Mouse (Mus musculus): Measurements from ENCODE around the gene Akap13. TPM values are rescaled to one million over a fixed set of nuclear protein-coding genes. Genes with fewer than 3 reads are reported as not detected.
"Not testable (repeated sequence)": the region's sequence is repeated elsewhere in the genome, so short reads cannot be mapped to it uniquely, and the experiment has no call there.

The Akap13 gene
- total RNA-seq, 1 experiment = 24.6 TPM

DNA sequence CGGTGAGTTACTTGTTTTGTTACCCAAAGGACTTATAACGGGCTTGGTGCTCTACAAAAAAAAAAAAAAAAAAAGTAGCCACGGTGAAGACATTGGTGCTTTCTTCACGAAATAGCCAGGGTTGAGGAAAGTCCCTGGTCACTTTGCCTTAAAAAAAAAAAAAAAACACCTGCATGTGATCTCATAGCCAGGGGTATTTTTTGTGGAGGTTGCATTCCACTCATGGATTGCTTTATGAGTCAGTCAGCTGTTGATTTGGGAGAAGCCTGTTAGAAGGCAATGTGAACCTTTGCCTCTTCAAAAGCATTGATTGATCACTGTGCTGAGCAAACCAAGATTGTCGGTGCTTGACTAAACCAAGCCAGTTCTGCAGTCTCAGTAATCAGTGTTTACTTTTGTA, 157.9 kb downstream of the Akap13 start:
- Histone ChIP-seq H3K9ac (ENCODE audit: insufficient read depth, low read depth, low read length, poor library complexity, severe bottlenecking) (no peak overlapping the region), H3K27ac (ENCODE audit: insufficient read depth, low read depth, low read length, poor library complexity, severe bottlenecking) (no peak overlapping the region), H3K36me3 (ENCODE audit: control insufficient read depth, insufficient read depth, low read length, poor library complexity, severe bottlenecking) (peaks cover 17% of the 10 kb centered on the region), H3K4me1 (ENCODE audit: control insufficient read depth in 2 of 2, insufficient read depth in 2 of 2, low read length in 2 of 2, poor library complexity in 1 of 2) (no peaks in the 10 kb centered on the region), H3K4me3 (ENCODE audit: insufficient read depth in 1 of 2, low read depth in 1 of 2, low read length in 2 of 2, poor library complexity in 1 of 2, severe bottlenecking in 1 of 2) (no peak overlapping the region), H3K9me3 (ENCODE audit: control insufficient read depth, insufficient read depth, low read depth, low read length) (no peaks in the 10 kb centered on the region)
- no peak for TF ChIP-seq CHD2 (IDR thresholded peaks at IDR 0.05; ENCODE audit: low read depth, low read length)
- TF ChIP-seq ZNF384 (IDR thresholded peaks at IDR 0.05; ENCODE audit: low read depth, low read length) = no peak
- no peak for TF ChIP-seq ZC3H11A (IDR thresholded peaks at IDR 0.05; ENCODE audit: borderline replicate concordance, low read depth, low read length)
- TF ChIP-seq HCFC1 (IDR thresholded peaks at IDR 0.05; ENCODE audit: borderline replicate concordance, insufficient read depth, low read length) = no peak
- in situ Hi-C loops (cut with MboI; ENCODE audit: low sequenced_read_pairs in 2 of 2, unreplicated experiment in 2 of 2) = no loop called here
- no peak for DNase-seq (ENCODE audit: low read depth, low spot score)

DNA sequence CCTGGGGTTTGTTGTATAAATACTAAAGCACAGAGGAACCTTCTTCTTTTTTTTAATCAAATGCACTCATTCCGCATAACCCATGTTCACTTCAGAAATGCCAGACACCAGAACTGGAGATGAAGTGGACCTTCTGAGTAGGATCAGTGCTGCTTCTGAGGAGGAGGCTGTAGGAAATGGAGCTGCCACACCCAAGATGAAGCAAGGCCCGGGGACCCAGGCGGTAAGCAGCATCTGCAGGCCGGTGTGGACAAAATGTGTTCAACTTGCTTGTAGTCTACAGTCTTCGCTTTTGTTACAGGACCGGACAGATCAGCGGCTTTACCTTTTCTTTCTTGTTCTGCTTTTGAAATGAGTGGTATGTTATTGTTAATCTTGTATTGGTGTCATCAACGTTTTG, 159.5 kb downstream of the Akap13 start:
- H3K27ac ChIP-seq (ENCODE audit: insufficient read depth, low read depth, low read length, poor library complexity, severe bottlenecking) = no peak overlapping the region
- peaks cover 9% of the 10 kb centered on the region for H3K36me3 ChIP-seq (ENCODE audit: control insufficient read depth, insufficient read depth, low read length, poor library complexity, severe bottlenecking)
- H3K4me3 ChIP-seq (ENCODE audit: insufficient read depth in 1 of 2, low read depth in 1 of 2, low read length in 2 of 2, poor library complexity in 1 of 2, severe bottlenecking in 1 of 2) = no peak overlapping the region
- no peak for DNase-seq (ENCODE audit: low read depth, low spot score)
- H3K9me3 ChIP-seq (ENCODE audit: control insufficient read depth, insufficient read depth, low read depth, low read length) = no peaks in the 10 kb centered on the region
- TF ChIP-seq ZNF384 (IDR thresholded peaks at IDR 0.05; ENCODE audit: low read depth, low read length) (no peak), CHD2 (IDR thresholded peaks at IDR 0.05; ENCODE audit: low read depth, low read length) (no peak), MAFK (IDR thresholded peaks at IDR 0.05; ENCODE audit: insufficient read depth, low read depth, low read length) (no peak), HCFC1 (IDR thresholded peaks at IDR 0.05; ENCODE audit: borderline replicate concordance, insufficient read depth, low read length) (no peak), ZC3H11A (IDR thresholded peaks at IDR 0.05; ENCODE audit: borderline replicate concordance, low read depth, low read length) (no peak)
- H3K9ac ChIP-seq (ENCODE audit: insufficient read depth, low read depth, low read length, poor library complexity, severe bottlenecking) = no peak overlapping the region
- no peaks in the 10 kb centered on the region for H3K4me1 ChIP-seq (ENCODE audit: control insufficient read depth in 2 of 2, insufficient read depth in 2 of 2, low read length in 2 of 2, poor library complexity in 1 of 2)
- in situ Hi-C loops (cut with MboI; ENCODE audit: low sequenced_read_pairs in 2 of 2, unreplicated experiment in 2 of 2) = no loop called here

DNA sequence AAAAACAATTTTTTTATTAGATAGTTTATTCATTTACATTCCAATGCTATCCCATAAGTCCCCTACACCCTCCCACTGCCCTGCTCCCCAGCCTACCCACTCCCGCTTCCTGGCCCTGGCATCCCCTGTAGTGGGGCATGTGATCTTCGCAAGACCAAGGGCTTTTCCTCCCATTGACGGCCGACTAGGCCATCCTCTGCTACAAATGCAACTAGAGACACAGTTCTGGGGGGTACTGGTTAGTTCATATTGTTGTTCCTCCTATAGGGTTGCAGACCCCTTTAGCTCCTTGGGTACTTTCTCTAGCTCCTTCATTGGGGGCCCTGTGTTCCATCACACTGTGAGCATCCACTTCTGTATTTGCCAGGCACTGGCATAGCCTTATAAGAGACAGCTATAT, 161.9 kb downstream of the Akap13 start:
- H3K9ac ChIP-seq (ENCODE audit: insufficient read depth, low read depth, low read length, poor library complexity, severe bottlenecking); H3K9me3 ChIP-seq (ENCODE audit: control insufficient read depth, insufficient read depth, low read depth, low read length); H3K4me3 ChIP-seq (ENCODE audit: insufficient read depth in 1 of 2, low read depth in 1 of 2, low read length in 2 of 2, poor library complexity in 1 of 2, severe bottlenecking in 1 of 2); H3K36me3 ChIP-seq (ENCODE audit: control insufficient read depth, insufficient read depth, low read length, poor library complexity, severe bottlenecking); H3K4me1 ChIP-seq (ENCODE audit: control insufficient read depth in 2 of 2, insufficient read depth in 2 of 2, low read length in 2 of 2, poor library complexity in 1 of 2); DNase-seq (ENCODE audit: low read depth, low spot score); in situ Hi-C loops (cut with MboI; ENCODE audit: low sequenced_read_pairs in 2 of 2, unreplicated experiment in 2 of 2); H3K27ac ChIP-seq (ENCODE audit: insufficient read depth, low read depth, low read length, poor library complexity, severe bottlenecking): not testable (repeated sequence)

DNA sequence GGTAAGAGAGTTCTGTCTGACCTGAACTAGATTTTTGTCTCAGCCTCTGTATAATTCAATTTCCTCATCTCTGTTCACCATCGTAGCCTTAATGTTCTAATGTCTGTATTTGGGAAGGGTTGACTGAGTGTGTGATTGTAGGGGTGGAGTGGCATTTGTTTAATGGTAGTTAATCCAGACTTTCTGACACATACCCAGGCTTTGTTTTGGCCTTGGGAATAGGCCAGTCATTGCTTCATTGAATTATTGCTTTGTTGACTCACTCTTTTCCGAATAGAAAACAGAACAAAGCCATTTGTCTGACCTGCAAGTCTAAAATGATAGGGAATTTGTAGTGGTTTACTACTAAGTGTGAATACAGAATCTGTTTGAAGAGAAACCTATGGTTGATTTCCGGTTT, 163.4 kb downstream of the Akap13 start:
- Histone ChIP-seq H3K4me3 (ENCODE audit: insufficient read depth in 1 of 2, low read depth in 1 of 2, low read length in 2 of 2, poor library complexity in 1 of 2, severe bottlenecking in 1 of 2) (no peak overlapping the region), H3K9me3 (ENCODE audit: control insufficient read depth, insufficient read depth, low read depth, low read length) (no peaks in the 10 kb centered on the region), H3K9ac (ENCODE audit: insufficient read depth, low read depth, low read length, poor library complexity, severe bottlenecking) (no peak overlapping the region), H3K4me1 (ENCODE audit: control insufficient read depth in 2 of 2, insufficient read depth in 2 of 2, low read length in 2 of 2, poor library complexity in 1 of 2) (no peaks in the 10 kb centered on the region), H3K36me3 (ENCODE audit: control insufficient read depth, insufficient read depth, low read length, poor library complexity, severe bottlenecking) (no peaks in the 10 kb centered on the region), H3K27ac (ENCODE audit: insufficient read depth, low read depth, low read length, poor library complexity, severe bottlenecking) (no peak overlapping the region)
- TF ChIP-seq HCFC1 (IDR thresholded peaks at IDR 0.05; ENCODE audit: borderline replicate concordance, insufficient read depth, low read length) = no peak
- TF ChIP-seq ZC3H11A (IDR thresholded peaks at IDR 0.05; ENCODE audit: borderline replicate concordance, low read depth, low read length) = no peak
- TF ChIP-seq CHD2 (IDR thresholded peaks at IDR 0.05; ENCODE audit: low read depth, low read length) = no peak
- TF ChIP-seq ZNF384 (IDR thresholded peaks at IDR 0.05; ENCODE audit: low read depth, low read length) = no peak
- TF ChIP-seq MAFK (IDR thresholded peaks at IDR 0.05; ENCODE audit: insufficient read depth, low read depth, low read length) = no peak
- no peak for DNase-seq (ENCODE audit: low read depth, low spot score)
- in situ Hi-C loops (cut with MboI; ENCODE audit: low sequenced_read_pairs in 2 of 2, unreplicated experiment in 2 of 2) = no loop called here

DNA sequence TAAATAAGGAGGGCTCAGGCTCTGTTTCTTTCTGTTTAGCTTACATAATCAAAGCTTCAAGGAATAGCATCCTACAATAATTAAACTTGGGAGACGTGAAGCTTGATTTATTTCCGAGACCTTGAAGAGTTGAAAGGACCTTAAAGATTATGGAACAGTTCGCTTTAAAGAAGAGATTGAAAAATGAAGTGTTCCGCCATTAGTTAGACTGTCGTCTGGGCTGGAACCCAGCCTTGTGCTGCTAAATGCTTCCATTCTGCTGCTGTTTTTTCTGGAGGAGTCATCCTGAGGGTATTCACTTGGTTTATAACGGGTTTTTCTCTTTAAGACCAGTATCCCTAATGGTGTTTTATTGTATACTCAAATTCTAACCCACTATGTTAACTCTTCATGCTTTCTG, 164.5 kb downstream of the Akap13 start:
- DNase-seq (ENCODE audit: low read depth, low spot score) = no peak
- in situ Hi-C loops (cut with MboI; ENCODE audit: low sequenced_read_pairs in 2 of 2, unreplicated experiment in 2 of 2) = no loop called here
- Histone ChIP-seq H3K4me3 (ENCODE audit: insufficient read depth in 1 of 2, low read depth in 1 of 2, low read length in 2 of 2, poor library complexity in 1 of 2, severe bottlenecking in 1 of 2) (no peak overlapping the region), H3K4me1 (ENCODE audit: control insufficient read depth in 2 of 2, insufficient read depth in 2 of 2, low read length in 2 of 2, poor library complexity in 1 of 2) (no peaks in the 10 kb centered on the region), H3K9ac (ENCODE audit: insufficient read depth, low read depth, low read length, poor library complexity, severe bottlenecking) (no peak overlapping the region), H3K9me3 (ENCODE audit: control insufficient read depth, insufficient read depth, low read depth, low read length) (no peaks in the 10 kb centered on the region), H3K36me3 (ENCODE audit: control insufficient read depth, insufficient read depth, low read length, poor library complexity, severe bottlenecking) (no peaks in the 10 kb centered on the region), H3K27ac (ENCODE audit: insufficient read depth, low read depth, low read length, poor library complexity, severe bottlenecking) (no peak overlapping the region)
- no peak for TF ChIP-seq MAFK (IDR thresholded peaks at IDR 0.05; ENCODE audit: insufficient read depth, low read depth, low read length)
- TF ChIP-seq CHD2 (IDR thresholded peaks at IDR 0.05; ENCODE audit: low read depth, low read length) = no peak
- no peak for TF ChIP-seq HCFC1 (IDR thresholded peaks at IDR 0.05; ENCODE audit: borderline replicate concordance, insufficient read depth, low read length)
- TF ChIP-seq ZC3H11A (IDR thresholded peaks at IDR 0.05; ENCODE audit: borderline replicate concordance, low read depth, low read length) = no peak
- no peak for TF ChIP-seq ZNF384 (IDR thresholded peaks at IDR 0.05; ENCODE audit: low read depth, low read length)
